Mouse (Mus musculus): Measurements from ENCODE around the gene Vipr2.
A peak's percentile ranks its signal among the peaks of the same experiment; 100 is the strongest.

Vipr2 gene

DNA sequence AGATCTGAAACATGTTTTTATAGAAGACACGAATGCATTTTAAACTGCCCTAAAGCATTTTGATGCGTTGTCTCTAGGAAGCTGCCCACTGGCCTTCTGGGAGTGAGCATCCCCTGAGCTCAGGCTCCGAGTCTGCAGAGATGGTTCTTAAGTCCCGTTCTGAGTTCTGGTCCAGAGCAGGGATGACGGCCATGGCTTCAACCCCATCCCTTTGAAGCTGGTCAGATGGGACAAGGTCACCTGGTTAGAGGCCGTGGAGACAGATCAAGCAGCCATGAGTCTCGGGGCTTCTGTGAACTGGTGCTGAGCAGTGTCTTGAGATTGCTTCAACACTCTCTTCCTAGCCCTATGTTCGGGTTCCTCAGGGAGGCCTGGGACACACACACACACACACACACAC, 19.6 kb downstream of the Vipr2 start:
- DNase-seq (ENCODE audit: low spot score), result no peak

DNA sequence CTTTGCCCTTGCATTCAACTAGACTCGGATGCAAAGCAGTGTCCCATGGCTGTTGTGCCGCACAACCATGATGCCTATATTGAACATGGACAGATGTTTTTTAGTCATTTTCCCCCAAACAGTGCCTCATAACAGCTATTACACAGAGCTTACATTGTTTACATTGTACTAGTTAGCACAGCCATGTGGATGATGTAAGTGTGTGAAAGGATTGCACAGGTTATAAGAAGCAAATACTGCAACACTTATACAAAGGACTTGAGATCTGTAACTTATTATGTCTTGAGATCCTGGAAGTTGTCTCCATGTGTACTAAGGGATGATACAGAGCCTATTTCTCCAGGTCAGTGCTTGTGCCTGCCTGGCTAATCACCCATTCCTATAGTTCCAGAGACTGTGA, 24.4 kb downstream of the Vipr2 start:
- DNase-seq (ENCODE audit: low spot score), result no peak

DNA sequence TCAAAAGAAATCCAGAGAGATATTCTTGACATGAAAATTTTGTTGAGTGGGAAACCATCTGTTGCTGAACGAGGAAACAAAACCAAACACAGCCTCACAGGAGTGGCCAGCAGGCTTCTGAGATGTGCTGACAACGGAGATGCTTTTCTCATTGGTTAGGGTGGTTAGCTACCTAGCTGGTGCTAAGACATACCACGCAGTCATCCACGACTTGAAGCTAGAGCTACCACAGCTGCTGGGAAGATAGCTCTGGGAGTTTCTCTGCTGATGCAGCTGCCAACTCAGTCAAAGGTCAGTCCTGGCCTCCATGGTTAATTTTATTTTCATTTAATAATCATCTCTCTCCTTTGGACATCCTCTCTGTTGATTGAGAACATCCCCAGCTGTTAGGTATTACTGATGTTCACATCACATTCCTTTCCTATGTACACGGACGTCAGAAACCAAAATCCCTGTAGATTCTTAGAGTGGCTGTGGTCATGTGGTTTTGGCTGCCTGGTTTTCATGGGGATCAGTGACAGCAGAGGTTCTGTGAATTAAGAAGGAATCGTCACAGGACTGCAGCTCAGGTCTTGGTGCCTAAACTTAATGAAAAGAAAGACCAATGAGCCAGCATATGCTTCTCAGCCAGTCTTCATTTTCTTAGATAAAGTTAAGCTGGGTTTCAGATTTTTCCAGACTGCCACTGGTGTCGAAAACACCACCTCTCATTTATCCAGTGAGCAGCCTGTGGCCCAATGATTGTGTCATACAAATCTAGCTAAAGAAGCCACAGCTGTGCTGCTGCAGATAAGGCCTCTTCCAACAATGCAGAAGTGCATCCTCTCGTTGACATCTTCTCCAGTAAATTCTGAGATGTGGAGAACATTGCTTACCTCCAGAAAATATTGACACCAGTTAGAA, 32.2 kb downstream of the Vipr2 start:
- DNase-seq (ENCODE audit: low spot score), result no peak

DNA sequence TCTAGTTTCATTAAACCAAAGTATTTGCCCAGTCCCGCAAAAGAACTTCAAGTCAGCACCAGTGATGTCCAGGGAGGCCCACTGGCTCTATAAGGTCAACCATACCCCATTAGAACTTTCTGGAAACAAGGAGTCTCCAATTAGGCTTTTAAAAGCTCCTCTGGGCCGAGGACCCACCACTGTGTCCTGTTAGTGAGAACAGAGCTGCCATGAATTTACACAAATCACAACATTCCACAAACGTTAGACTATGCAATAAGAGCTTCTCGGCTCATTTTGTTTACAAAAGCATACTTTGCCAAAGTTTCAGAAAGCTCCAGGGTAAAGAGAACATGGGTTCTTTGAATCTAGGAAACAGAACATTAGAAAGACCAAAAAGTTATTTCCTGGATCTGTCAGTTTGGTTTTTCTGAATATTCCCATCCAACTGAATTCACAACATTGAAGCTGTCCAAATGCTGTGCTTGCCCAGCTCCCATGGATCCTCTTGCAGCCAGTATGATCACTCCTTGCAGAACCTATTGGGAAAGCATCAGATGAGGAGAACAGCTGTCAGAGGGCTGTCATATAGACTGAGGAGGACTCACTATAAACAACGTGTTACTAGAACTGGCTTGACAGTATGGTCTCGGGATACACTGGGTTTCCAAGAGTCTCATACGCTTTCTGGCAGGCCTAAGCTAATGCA, 33.6 kb downstream of the Vipr2 start:
- DNase-seq (ENCODE audit: low spot score), result no peak

DNA sequence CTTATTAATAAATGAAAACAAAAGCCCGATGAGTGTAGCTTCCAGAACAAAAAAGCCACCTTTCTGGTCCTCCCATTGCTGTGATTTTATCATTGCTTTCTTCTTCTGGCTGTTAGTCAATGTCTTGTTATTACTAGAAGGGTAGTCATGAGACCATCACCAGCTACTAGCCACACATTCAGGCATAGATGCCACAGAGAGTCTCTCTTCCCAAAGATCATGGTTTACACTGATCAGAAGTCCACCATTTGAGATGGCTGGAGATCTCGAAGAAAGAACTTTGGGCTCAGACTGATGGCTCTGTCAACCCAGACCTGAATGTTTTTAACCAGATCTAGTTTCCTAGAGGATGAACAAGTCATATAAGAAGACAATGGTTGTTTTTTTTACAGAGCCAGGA, 38.3 kb downstream of the Vipr2 start:
- DNase-seq (ENCODE audit: low spot score), result no peak

DNA sequence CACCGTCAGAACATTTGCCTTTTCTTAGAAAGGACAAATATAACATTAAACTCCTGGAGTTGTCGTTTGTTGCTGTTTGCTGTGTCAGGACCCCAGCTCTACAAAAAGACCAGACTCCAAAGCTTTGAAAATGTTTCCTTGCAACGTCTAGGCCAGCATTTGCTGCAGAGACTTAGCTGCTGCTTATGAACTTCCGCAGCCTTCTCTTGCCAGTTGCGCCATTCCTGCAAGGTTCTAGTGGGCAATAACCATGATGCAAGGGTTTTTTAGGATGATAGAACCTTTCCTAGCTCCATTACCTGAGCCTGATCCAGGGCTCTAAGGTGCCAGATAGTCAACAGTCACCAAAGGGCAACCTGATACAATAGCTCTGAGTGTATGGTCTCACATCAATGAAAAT, 38.9 kb downstream of the Vipr2 start:
- no peak for DNase-seq (ENCODE audit: low spot score)

DNA sequence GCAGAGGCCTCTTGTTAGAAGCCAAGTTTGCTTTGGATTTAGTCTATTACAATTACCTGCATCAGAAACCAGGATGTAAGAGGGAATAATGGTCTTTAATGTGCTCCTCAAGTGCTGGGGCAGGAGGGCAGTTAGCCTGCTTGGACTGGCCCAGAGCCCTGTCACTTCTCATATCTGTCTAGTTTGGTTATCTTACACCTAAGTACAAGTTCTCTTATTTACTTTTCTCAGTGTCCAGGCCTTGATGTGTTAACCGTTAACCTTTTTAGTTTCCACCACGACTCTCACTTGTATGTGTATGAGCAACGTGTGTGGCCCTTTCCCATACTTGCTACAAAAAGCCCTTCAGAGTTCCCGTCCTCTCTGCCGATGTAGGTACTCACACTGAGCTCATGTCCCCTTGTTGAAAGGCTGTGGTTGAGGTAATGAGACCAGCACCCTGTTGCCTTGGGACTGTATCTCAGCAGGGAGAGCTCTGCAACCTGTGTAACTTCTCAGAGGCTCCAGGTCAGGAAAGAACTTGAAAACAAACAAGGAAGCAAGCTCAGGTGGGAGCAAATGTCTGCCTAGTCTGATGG, 39.9 kb downstream of the Vipr2 start:
- no peak for DNase-seq (ENCODE audit: low spot score)

DNA sequence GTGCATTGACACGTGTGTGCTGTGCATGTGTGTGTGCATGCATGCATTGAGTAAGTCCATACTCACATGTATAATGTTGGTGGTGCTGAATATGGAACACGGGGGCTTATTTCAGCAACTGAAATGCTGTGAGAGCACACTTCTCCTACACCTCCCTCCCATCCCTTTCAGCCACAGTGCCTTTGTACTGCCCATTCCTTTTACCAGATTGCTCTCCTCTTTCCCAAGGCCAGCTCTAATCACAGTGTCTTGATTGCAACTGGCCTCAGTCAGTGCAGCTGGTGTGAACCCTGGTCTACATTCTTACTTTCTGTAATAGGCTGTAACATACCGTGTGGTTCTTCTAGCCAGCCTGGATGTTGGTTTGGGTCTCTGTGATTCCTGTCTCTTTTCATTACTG, 41.5 kb downstream of the Vipr2 start:
- no peak for DNase-seq (ENCODE audit: low spot score)

DNA sequence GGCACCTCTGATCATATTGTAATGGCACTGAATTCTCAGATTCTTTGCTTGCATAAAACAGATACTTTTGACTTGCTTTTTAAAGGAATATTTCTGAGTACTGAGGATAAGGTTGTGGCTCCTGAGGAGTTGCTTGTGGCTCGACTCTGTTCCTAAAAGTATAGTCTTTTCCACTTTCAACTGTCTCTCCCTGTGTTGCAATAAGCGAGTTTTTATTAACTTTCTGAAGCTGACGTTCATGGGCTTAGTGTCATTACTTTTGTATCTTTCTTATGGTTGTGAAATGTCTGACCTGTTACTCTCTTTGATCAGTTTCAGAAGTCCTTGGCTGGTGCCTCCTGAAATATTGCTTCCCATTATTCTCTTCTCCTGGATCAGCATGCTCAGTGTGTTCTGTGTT, 46.3 kb downstream of the Vipr2 start:
- no peak for DNase-seq (ENCODE audit: low spot score)

DNA sequence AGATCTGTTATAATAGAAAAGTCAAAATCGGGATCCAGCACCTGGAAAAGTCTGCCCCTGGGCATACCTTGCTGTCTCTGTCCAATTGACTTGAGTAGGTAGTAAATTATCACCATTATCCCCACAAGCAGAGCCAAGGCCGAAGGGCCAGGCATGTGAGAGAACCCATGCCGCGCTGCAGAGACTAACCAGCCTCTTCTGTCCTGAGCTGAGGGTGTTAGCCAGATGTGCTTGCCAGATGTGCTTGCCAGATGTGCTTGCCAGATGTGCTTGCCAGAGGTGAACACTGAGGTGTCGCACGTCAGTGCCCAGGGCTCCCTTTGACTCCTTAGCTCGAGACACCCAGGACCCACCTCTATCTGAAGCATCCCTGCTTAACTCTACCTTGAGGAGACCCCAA, 53.4 kb downstream of the Vipr2 start:
- DNase-seq (ENCODE audit: low spot score), result no peak

DNA sequence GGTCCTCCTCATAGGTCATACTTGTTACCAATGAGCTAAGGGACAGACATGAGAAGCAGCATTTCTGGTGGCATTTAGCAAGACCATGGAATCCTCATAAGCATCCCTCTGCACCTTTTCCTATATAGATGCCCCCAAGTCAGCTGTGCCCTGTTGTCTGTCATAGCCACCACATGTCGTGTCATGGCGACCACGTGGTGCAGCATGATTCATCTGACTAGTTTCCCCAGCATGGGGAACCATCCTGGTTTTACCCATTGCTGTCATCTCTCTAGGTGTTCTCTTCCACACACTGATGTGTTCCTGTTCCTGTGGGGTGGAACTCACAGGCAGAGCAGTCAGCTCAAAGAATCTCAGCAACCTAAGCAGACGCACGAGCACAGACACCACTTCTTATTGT, 55.4 kb downstream of the Vipr2 start:
- DNase-seq (ENCODE audit: low spot score), result no peak

DNA sequence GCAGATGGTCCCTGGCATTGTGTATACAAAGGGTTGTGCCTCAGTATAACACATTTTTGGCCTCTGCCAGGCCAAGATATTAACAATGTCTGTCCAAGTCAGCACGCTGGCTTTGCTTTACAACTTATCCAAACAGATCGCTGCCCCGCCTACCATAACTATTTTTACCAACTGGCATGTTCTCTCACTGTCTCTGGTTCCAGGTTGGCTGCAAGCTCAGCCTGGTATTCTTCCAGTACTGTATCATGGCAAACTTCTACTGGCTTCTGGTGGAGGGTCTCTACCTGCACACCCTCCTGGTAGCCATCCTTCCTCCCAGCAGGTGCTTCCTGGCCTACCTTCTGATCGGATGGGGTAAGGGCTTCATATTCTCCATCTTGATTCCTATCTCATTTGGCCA, 58.4 kb downstream of the Vipr2 start:
- DNase-seq (ENCODE audit: low spot score), result no peak

DNA sequence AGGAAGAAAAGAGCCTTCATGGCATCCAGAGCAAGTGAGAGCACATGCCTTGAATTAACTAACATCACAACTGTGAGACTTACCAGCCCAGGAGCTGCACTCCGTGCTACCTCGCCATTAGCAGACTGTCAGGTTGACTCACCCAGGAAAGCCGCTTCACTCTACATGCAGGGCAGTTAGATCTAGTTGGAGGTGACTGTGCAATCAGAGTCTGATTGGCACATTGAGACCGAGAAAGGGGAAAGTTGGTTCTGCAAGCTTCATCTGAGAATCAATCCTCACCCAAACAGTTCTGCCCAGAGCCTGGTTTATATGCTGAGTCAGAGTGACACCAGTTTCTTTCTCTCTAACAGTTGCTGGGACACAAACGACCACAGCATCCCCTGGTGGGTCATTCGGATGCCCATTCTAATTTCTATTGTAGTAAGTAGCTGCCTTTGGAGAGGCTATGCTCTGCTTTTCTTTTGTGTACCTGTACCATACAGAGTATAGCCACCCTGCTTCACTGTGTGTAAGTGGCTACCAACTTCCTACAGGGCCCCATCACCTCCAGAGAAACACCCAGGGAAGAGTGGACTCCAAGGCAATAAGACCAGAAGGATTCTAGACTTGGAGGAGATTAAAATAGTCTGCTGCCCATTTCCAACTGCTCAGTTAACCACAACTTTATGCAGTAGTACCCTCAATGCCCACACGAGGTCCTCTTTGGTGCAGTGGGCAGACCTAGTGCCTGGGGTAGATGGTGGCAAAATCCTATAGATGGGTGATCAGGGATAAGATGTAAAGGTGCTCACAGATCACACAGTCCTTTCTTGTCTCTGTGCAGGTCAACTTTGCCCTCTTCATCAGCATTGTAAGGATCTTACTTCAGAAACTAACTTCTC, 61.0 kb downstream of the Vipr2 start:
- DNase-seq (ENCODE audit: low spot score), result peak; percentile 41

DNA sequence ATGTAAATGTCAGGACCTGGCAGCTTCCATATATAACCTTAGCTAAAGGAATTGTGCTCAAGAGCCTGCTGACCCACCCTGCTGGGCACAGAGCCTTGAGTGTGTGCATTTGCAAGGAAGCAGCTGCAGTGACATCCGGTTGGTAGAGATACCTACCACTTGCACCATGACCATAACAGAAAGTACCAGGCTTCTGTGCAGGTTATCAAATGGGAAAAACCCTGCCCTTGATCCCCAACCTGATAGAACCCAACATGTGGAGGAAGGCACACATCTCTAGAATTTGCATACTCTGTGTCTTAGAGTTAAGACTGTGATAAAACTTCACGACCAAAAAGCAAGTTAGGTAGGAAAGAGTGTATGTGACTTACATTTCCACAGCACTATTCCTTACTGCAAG, 63.1 kb downstream of the Vipr2 start:
- DNase-seq (ENCODE audit: low spot score), result no peak

DNA sequence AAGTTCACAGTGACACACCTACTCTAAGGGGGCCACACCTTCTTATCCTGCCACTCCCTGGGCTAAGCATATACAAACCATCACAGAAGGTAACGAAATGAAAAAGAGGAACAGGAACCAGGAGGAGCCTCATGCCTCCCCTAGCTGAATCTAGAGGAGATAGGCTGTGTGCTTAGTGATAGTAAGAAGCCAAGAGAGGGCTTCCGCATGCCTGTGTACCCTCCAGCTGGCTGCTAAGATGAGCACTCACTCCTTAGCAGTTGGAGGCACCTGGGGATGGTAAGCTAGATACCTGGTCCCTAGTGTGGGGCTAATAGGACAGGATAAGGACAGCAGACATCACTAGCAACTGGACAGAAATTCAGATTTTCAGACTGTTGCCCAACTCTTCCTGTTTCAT, 64.3 kb downstream of the Vipr2 start:
- no peak for DNase-seq (ENCODE audit: low spot score)

DNA sequence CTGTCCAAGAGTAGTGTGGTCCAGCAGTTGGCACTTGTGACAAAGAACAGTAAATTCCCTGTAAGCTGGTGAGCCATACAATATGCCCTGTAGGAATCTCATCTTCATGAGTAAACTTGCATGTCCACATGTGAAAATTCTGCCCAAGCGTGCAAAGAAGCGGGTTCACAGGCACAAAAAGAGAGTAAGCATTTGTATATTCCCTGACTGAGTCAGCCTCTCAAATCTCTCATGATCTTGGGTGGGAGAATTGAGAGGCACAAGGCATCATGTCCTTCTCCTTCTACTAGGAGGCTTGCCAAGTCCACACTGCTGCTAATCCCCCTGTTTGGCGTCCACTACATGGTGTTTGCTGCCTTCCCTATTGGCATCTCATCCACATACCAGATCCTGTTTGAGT, 64.9 kb downstream of the Vipr2 start:
- no peak for DNase-seq (ENCODE audit: low spot score)

DNA sequence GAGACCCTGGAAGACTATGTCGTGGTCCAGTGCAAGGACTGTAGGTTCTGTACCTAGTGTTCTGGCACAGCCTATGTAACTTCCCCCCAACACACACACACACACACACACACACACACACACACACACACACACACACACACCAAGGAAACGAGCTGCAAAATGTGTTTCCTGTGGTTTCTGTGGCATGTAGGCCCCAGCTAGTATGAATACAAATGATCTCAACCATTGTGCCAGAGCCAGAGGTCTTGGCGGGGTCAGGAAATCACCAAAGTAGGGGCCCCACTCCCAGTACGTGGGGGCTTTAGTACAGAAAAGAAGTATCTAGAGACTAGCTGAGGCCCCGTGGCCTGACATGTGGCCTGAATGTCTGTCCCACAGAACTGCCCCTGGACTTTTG, 67.7 kb downstream of the Vipr2 start:
- no peak for DNase-seq (ENCODE audit: low spot score)

DNA sequence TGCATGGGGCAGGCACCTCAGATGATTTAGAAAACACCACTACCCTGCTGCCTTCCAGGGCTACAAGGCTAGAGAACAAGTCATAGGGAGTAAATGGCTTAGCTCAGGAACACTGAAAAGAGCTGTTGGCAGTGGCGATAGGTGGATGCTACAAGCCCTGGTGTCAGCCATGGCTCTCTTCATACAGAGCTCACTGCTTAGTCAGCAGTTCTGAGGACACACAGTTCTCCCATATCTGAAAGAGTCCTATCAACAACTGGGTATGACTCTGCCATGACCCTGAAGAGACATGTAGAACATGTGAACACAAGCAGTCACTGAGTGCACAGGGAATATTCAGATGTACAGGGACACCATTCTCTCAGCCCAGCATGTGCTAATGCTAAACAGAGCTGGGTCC, 68.2 kb downstream of the Vipr2 start:
- no peak for DNase-seq (ENCODE audit: low spot score)

DNA sequence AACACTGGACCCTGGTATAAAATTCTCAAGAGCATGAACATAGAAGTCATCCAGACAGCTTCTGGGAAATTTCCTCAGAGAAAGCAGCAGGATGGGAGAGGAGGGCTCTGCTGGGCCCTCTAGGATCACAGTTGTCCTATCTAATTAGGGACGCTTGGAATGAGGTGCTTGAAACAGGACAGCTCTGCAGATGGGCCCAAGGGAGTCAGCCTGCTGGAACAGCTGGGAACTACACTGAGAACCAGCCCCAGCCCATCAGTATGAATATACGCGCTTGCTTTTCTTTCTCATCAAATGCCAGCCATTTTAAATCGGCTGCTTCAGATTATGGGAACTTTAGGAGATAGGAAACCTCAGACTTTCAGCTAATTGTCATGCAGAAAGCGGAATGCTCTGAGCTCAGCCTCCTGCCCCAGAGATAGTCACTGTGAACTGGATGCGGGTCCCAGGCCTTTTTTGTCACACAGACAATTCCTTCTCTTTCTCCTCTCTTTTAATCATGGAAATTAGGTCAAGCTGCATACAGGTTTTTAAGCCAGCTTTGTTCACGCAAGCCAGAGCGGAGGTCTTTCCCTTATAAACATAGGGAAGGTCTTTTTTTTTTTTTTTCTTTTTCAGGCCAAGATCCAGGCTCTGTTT, 69.6 kb downstream of the Vipr2 start:
- DNase-seq (ENCODE audit: low spot score), result peak; percentile 88

DNA sequence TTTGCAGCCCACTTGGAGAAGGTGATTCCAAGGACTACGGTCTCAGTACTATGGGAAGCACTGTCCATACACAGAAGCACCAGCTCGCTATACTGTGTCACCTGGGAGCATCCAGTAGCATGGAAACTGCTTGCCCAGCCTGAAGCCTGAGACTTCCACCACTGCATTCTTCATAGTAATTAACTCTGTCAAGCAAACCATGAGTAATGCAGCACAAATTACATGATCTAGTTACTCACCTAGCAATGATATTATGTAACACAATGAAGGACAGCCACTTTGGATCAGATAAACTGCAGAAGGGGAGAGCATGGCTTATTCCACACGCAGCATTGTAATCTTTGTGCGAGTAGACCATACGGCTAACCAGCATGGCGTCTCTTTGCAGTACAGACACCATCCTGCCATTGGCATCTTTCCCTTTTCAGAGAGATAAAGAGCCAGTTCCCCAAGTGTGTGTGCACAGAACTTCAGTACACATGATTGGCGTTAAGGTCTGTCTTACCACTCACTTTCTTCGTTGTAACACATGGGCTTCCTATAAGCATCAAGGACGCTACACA, 75.4 kb downstream of the Vipr2 start:
- DNase-seq (ENCODE audit: low spot score), result peak; percentile 65

DNA sequence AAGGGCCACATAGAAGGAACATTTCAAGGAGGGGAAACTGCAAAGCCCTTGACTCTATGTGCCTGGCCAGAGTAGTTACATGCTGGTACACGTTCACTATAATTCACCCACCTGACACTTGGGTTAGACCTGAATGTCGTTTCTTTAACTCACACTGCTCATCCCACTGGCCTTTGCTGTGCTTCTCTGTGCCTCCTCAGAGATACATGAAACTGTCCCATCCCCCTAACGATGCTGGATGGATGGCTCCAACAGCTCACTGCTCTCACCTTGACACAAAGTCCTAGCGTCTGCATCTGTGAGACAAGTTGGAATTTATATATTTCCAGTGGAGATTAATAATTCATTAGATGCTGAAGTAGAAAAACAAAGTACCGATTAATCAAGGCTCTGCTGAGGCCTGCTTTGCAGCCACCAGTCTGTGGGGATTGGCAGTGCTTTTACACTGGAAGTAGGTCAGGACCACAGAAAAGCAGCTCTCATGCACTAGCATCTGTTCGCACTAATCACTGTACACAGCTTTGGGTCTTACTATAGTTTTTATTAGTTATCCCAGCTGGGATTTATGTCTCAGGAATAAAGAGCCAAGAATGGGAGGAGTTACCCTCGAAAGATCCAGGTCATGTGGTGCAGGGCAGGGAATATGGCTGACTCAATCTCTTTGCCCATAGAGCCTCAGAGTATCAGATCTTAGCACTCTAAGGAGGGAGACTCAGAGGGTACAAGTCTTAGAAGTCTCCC, 79.4 kb downstream of the Vipr2 start:
- peak; percentile 67 for DNase-seq (ENCODE audit: low spot score)

Measured in retina, embryonic 14.5 days (tissue).